Mouse (Mus musculus) stomach, embryonic 14.5 days (tissue): ENCODE results near the gene Ccdc144b. TPM values are rescaled to one million over a fixed set of nuclear protein-coding genes. Genes with fewer than 3 reads are reported as not detected.

Experiments used
- ATAC-seq: fragments of 200-750 bp; cut with Nextera tagmentation; 2 replicates; pipeline ENCODE4 v1.8.0; 2017; ENCODE audit warnings: low read depth, moderate TSS enrichment; ENCODE audit not compliant: insufficient number of reproducible peaks, insufficient read depth, low FRiP score
- H3K27ac ChIP-seq: fragments of 300-500 bp; sonication (generic); 2 replicates; pipeline ENCODE4 v1.5.1; 2014; ENCODE audit warnings: mild to moderate bottlenecking, low read length, moderate library complexity, mixed read lengths
- H3K27me3 ChIP-seq: fragments of 300-500 bp; sonication (generic); 2 replicates; pipeline ENCODE4 v1.6.1; 2014; ENCODE audit warnings: low read length, control low read depth, mixed read lengths; ENCODE audit not compliant: control insufficient read depth, insufficient read depth
- H3K36me3 ChIP-seq: fragments of 300-500 bp; sonication (generic); 2 replicates; pipeline ENCODE4 v1.6.1; 2014; ENCODE audit warnings: mild to moderate bottlenecking, control low read depth, low read length, moderate library complexity, mixed read lengths; ENCODE audit not compliant: control insufficient read depth, insufficient read depth
- H3K4me1 ChIP-seq: fragments of 300-500 bp; sonication (generic); 2 replicates; pipeline ENCODE4 v1.6.1; 2014; ENCODE audit warnings: low read length, control low read depth, mixed read lengths; ENCODE audit not compliant: control insufficient read depth, insufficient read depth
- H3K4me2 ChIP-seq: fragments of 300-500 bp; sonication (generic); replicated peaks from 2 replicates; pipeline ENCODE4 v1.6.1; 2014; ENCODE audit warnings: low read depth, low read length, control low read depth
- H3K4me3 ChIP-seq: fragments of 300-500 bp; sonication (generic); 2 replicates; pipeline ENCODE4 v1.5.1; 2014; ENCODE audit warnings: low read depth, low read length, control low read depth
- H3K9ac ChIP-seq: fragments of 300-500 bp; sonication (generic); replicated peaks from 2 replicates; pipeline ENCODE4 v1.6.1; 2014; ENCODE audit warnings: low read depth, mild to moderate bottlenecking, control low read depth, low read length, moderate library complexity, mixed read lengths
- H3K9me3 ChIP-seq: fragments of 300-500 bp; sonication (generic); 2 replicates; pipeline ENCODE4 v1.6.1; 2016; ENCODE audit warnings: low read depth, low read length, control low read depth; ENCODE audit not compliant: control insufficient read depth
- WGBS: fragments of 180-500 bp; shearing (Covaris S2); extraction: QIAGEN DNeasy Blood & Tissue Kit; methylation state at CpG from one replicate; pipeline ENCODE4 v1.1.7; 2014; 5-methylcytosine and 5-hydroxymethylcytosine counted together
- polyA plus RNA-seq: library from polyadenylated mRNA; unstranded; fragments of >200 nt; fragmentation: Nextera tagmentation; extraction: Ambion mirVana; gene quantifications from 2 replicates; pipeline ENCODE4 v1.2.1, GENCODE M21; 2014

Ccdc144b gene
- polyA plus RNA-seq, 1 experiment from 2014 or later = not detected

DNA sequence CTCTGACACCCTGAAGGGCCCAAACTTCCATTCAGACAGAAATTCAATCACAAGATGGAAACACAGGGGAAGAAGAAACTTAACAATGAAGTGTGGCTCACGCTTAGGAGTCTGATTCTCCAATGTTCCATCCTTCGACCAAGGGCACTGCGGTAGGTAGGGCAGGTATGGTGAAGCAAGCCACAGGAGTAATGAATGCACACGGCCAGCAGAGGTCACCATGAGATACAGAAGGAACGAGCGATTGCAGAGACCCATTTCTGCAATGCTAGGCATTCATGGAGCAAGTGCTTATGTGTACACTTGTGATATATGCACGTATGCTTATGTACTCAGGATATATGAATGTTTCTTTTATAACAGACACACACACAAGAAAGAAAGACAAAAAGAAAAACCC lies 79.8 kb downstream of the Ccdc144b start:
- 71% methylated on average over 7 of the region's 7 CpGs for WGBS
- no peaks in the 10 kb centered on the region for H3K9me3 ChIP-seq
- no peak overlapping the region for H3K4me3 ChIP-seq
- H3K4me1 ChIP-seq = no peaks in the 10 kb centered on the region
- ATAC-seq = no peak
- H3K4me2 ChIP-seq = no peak overlapping the region
- no peak overlapping the region for H3K9ac ChIP-seq
- H3K36me3 ChIP-seq = peaks cover 23% of the 10 kb centered on the region
- H3K27me3 ChIP-seq = no peaks in the 10 kb centered on the region
- no peak overlapping the region for H3K27ac ChIP-seq

DNA sequence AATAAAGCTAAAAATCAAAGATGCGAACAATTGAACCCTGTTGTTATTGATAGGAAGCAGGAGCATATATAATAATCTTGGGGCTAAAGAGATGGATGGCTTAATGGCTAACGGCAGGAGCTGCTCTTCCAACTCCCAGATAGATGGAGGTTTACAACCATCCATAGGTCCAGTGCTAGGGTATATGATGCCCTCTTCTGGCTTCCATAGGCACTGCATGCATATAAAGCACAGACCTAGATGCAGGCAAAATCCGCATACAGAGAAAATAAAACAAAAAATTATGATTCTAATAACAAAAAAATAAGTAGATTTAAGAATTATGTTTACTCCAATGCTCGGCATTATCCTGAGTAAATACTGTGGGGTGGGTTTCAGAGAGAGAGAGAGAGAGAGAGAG lies 80.4 kb downstream of the Ccdc144b start:
- no peak overlapping the region for H3K9ac ChIP-seq
- no peaks in the 10 kb centered on the region for H3K9me3 ChIP-seq
- WGBS = 77% methylated on average over 4 of the region's 4 CpGs
- no peaks in the 10 kb centered on the region for H3K4me1 ChIP-seq
- peaks cover 23% of the 10 kb centered on the region for H3K36me3 ChIP-seq
- H3K4me3 ChIP-seq = no peak overlapping the region
- H3K27ac ChIP-seq = no peak overlapping the region
- no peak for ATAC-seq
- H3K4me2 ChIP-seq = no peak overlapping the region
- no peaks in the 10 kb centered on the region for H3K27me3 ChIP-seq

DNA sequence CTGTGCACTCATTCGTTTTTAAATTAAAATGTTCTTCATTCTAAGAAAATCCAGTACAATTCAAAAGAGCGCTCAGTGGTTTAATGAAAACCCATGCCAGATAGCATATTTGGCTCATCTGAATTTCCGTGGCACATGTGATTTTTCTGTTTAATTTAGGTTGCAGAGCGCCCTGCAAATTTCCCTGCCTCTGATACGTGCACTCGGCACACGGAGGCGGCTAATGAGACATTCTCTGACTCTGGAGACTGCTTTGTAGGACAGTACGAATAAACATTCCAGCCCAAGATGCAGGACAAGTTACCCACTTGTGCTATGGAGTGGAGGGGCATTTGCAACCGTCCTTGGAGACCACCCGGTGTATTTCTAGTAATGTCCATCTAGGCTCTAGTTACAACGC lies 82.2 kb downstream of the Ccdc144b start:
- no peak overlapping the region for H3K27ac ChIP-seq
- no peak overlapping the region for H3K4me3 ChIP-seq
- H3K4me2 ChIP-seq = no peak overlapping the region
- WGBS = 92% methylated on average over 12 of the region's 12 CpGs
- H3K4me1 ChIP-seq = no peaks in the 10 kb centered on the region
- no peaks in the 10 kb centered on the region for H3K27me3 ChIP-seq
- no peak overlapping the region for H3K9ac ChIP-seq
- ATAC-seq = no peak
- no peaks in the 10 kb centered on the region for H3K9me3 ChIP-seq
- H3K36me3 ChIP-seq = peaks cover 20% of the 10 kb centered on the region

DNA sequence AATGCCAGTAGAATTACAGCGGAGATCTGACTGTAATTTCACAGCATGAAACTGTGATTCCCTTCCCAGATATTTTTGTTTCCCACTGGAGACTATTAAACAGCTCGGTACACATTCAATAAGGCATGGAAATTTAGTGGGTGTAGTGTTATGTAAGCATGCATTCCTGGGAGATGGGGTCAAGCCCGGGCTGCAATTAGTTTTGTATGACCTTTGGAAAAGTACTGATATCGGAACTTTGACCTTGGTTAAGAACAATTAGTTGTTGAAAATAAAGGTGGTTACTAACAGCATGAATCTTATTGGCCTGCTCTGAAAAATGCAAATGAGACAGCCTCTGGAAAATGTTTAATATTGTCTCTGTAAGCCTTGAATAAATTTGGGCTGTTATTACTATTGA lies 82.9 kb downstream of the Ccdc144b start:
- no peaks in the 10 kb centered on the region for H3K27me3 ChIP-seq
- no peak overlapping the region for H3K9ac ChIP-seq
- no peaks in the 10 kb centered on the region for H3K4me1 ChIP-seq
- WGBS = 85% methylated on average over 4 of the region's 4 CpGs
- no peak overlapping the region for H3K4me3 ChIP-seq
- H3K27ac ChIP-seq = no peak overlapping the region
- no peaks in the 10 kb centered on the region for H3K9me3 ChIP-seq
- H3K36me3 ChIP-seq = peaks cover 20% of the 10 kb centered on the region
- H3K4me2 ChIP-seq = no peak overlapping the region
- ATAC-seq = no peak

DNA sequence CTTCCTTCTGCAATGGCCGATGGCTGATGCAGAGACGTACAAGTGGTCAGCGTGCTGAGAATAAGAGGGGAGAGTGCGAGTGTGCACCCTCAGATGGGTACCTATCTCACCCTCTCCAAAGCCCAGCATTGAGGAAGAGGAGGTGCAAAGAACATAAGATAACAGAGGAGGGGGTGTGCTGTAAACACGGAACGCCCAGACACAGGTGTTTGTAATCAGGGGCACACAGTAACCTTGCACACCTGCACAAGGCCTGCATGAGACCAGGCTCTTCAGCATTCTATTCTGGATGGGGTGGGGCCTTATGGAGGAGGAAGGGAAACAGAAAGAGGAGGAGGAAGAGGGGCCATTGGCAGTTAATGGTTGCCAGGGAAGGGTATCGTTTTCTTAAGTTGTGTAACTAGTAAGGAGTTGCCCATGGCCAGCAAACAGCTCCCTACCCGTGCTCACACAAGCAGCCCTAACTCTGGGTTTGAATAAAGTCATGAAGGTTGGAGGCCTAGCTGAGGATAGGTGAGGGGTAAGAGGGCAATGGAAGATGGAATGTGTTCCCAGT lies 85.9 kb downstream of the Ccdc144b start:
- Histone ChIP-seq H3K36me3 (peaks cover 16% of the 10 kb centered on the region), H3K9ac (no peak overlapping the region), H3K4me2 (no peak overlapping the region), H3K9me3 (no peaks in the 10 kb centered on the region), H3K4me3 (no peak overlapping the region), H3K27ac (no peak overlapping the region), H3K27me3 (no peaks in the 10 kb centered on the region), H3K4me1 (no peaks in the 10 kb centered on the region)
- no peak for ATAC-seq
- WGBS = 88% methylated on average over 8 of the region's 8 CpGs

DNA sequence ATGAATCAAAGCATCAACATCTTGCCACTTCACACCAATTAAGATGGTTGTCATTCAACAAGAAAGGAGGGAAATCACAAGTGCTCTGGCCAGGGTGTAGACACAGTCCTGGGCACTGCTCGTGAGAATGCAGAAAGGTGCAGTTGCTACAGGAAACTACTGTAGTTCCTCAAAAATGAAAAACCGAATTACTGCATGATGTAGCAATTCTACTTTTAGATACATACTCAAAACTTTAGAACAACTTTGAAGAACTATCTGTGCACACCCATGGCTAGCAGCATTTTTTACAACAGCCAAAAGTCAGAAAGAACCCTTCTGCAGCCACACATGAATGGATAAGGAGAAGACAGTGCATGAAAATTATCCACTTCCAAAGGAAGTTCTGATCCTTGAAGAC lies 86.9 kb downstream of the Ccdc144b start:
- Histone ChIP-seq H3K4me2 (no peak overlapping the region), H3K9me3 (no peaks in the 10 kb centered on the region), H3K4me3 (no peak overlapping the region), H3K36me3 (peaks cover 10% of the 10 kb centered on the region), H3K27ac (no peak overlapping the region), H3K4me1 (no peaks in the 10 kb centered on the region), H3K9ac (no peak overlapping the region), H3K27me3 (no peaks in the 10 kb centered on the region)
- WGBS = 86% methylated on average over 2 of the region's 2 CpGs
- ATAC-seq = no peak

DNA sequence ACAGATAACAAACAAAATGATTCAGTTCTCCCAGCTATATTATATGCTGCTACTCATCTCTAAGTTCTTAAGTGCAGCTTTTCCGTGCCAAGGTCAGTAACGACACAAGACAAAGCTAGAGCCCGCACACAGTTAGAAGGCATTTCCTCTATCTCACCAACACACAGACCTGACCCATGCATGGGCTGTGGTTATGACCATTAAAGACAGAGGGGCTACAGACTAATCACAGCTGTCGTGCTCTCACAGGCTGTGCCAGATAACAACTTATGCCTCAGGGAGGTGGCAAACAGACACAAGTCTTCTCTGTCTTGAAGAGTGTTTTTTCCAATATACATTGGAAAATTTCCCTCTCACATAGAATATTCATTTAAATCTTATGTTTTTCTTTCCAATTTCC lies 88.4 kb downstream of the Ccdc144b start:
- H3K9me3 ChIP-seq = no peaks in the 10 kb centered on the region
- no peak for ATAC-seq
- H3K4me1 ChIP-seq = no peaks in the 10 kb centered on the region
- no peak overlapping the region for H3K4me2 ChIP-seq
- no peak overlapping the region for H3K27ac ChIP-seq
- no peak overlapping the region for H3K4me3 ChIP-seq
- WGBS = 81% methylated on average over 4 of the region's 4 CpGs
- H3K36me3 ChIP-seq = peaks cover 6% of the 10 kb centered on the region; the same call in 1 of the 2 replicates
- no peaks in the 10 kb centered on the region for H3K27me3 ChIP-seq
- H3K9ac ChIP-seq = no peak overlapping the region

DNA sequence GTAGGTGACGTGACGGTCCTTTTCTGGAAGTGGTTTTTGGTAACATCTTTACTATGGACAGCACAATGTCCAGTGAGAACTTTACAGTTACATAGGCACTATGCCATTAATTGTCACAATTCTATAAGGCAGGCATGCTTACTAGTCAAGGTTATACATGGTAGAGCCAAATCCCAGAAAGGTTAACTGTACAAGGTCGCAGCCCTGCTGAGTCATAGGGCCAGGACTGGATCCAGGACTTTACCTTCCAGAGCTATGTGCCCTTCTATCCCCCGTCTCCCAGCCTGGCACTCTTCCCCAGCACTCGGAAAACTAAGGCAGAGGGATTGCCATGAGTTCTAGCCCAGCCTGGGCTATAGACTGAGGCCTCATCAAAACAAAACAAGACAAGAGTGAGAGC lies 89.4 kb downstream of the Ccdc144b start:
- Histone ChIP-seq H3K4me3 (no peak overlapping the region), H3K27me3 (no peaks in the 10 kb centered on the region), H3K9ac (no peak overlapping the region), H3K36me3 (peaks cover 6% of the 10 kb centered on the region; the same call in 1 of the 2 replicates), H3K4me2 (no peak overlapping the region), H3K9me3 (no peaks in the 10 kb centered on the region), H3K27ac (no peak overlapping the region), H3K4me1 (no peaks in the 10 kb centered on the region)
- no peak for ATAC-seq
- WGBS = 91% methylated on average over 5 of the region's 5 CpGs

DNA sequence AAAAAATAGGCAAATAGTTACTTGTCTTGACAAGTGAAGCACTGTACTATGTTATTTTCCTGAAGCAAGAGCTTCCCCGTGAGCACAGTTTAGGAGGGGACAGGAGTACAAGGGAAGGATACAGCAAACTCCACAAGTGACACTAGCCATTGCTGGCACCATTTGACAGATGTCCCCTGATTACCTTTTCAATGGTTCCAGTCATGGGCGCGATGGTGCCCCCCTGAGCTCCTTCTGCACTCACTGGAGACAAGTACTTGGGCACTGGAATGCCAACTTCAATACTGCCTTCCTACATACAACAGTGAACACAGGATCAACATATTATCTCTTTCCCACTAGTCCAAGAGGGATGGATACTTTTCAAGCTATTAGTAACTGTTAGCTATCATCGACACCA lies 89.9 kb downstream of the Ccdc144b start:
- Histone ChIP-seq H3K27ac (no peak overlapping the region), H3K36me3 (peaks cover 6% of the 10 kb centered on the region; the same call in 1 of the 2 replicates), H3K4me1 (no peaks in the 10 kb centered on the region), H3K27me3 (no peaks in the 10 kb centered on the region), H3K4me2 (no peak overlapping the region), H3K4me3 (no peak overlapping the region), H3K9ac (no peak overlapping the region), H3K9me3 (no peaks in the 10 kb centered on the region)
- ATAC-seq = no peak
- 93% methylated on average over 4 of the region's 4 CpGs for whole genome bisulfite sequencing
